Mouse (Mus musculus): Measurements from ENCODE around the gene Samd10. TPM values are rescaled to one million over a fixed set of nuclear protein-coding genes. Genes with fewer than 3 reads are reported as not detected.

The Samd10 gene
- polyA plus RNA-seq, 1 experiment from 2014 or later: 112 TPM

- Histone ChIP-seq H3K4me2 (replicated peaks) (peak overlapping the region; percentile 66), H3K4me1 (peaks cover 44% of the 10 kb centered on the region), H3K9me3 (no peaks in the 10 kb centered on the region), H3K27me3 (no peaks in the 10 kb centered on the region), H3K9ac (replicated peaks) (peak overlapping the region; percentile 83), H3K4me3 (peak overlapping the region; percentile 79), H3K36me3 (peaks cover 4% of the 10 kb centered on the region; the same call in 1 of the 2 replicates), H3K27ac (replicated peaks) (peak overlapping the region; percentile 70)
- WGBS: 1% methylated on average over 57 of the region's 57 CpGs
- ATAC-seq (replicated peaks): peak; percentile 95
Measured at GRCm38 (mm10) chr2:181600828-181601750, 2.1 kb upstream of the Samd10 start.

DNA sequence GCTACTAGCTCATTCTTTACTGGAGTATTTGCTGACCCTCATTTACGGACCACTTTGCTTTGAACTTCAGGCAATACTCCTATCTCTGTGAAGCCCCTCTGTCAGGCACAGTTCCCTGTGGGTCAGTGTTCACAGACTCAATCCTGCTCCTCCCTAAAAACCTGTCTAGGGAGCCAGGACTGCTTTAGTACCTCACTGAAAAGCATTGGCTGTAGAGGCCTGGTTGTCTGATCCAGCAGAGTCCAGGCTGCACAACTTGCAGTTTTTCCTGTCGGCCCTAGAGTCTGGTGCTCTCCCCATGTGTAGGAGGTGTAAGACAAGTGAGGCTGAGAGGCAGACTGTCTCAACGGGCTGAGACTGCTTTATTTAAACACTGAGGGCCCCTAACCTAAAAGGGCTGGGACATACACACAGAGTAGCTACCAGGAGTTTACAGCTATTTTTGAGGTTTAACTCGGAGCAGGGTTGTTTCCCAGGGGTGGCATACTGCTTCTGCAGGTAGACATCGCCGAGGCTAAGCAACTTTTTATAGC is 1.3 kb upstream of the Samd10 start:
- Histone ChIP-seq H3K9me3 (no peaks in the 10 kb centered on the region), H3K4me2 (replicated peaks) (peak overlapping the region; percentile 66), H3K4me1 (peaks cover 44% of the 10 kb centered on the region), H3K4me3 (peak overlapping the region; percentile 79), H3K27ac (replicated peaks) (peak overlapping the region; percentile 70; the same call in 1 of the 2 replicates), H3K27me3 (no peaks in the 10 kb centered on the region), H3K36me3 (peaks cover 4% of the 10 kb centered on the region; the same call in 1 of the 2 replicates), H3K9ac (replicated peaks) (peak overlapping the region; percentile 43; the same call in 1 of the 2 replicates)
- WGBS: 63% methylated on average over 6 of the region's 6 CpGs
- no peak for ATAC-seq (replicated peaks)

GRCm38 (mm10) chr2:181597378-181598061 is 1.5 kb downstream of the Samd10 start:
- Histone ChIP-seq H3K4me3 (no peak overlapping the region), H3K9ac (replicated peaks) (no peak overlapping the region), H3K27ac (replicated peaks) (no peak overlapping the region), H3K36me3 (peaks cover 4% of the 10 kb centered on the region; the same call in 1 of the 2 replicates), H3K4me2 (replicated peaks) (no peak overlapping the region), H3K9me3 (no peaks in the 10 kb centered on the region), H3K27me3 (no peaks in the 10 kb centered on the region), H3K4me1 (peaks cover 43% of the 10 kb centered on the region)
- WGBS: 75% methylated on average over 7 of the region's 7 CpGs
- ATAC-seq (replicated peaks): no peak

DNA sequence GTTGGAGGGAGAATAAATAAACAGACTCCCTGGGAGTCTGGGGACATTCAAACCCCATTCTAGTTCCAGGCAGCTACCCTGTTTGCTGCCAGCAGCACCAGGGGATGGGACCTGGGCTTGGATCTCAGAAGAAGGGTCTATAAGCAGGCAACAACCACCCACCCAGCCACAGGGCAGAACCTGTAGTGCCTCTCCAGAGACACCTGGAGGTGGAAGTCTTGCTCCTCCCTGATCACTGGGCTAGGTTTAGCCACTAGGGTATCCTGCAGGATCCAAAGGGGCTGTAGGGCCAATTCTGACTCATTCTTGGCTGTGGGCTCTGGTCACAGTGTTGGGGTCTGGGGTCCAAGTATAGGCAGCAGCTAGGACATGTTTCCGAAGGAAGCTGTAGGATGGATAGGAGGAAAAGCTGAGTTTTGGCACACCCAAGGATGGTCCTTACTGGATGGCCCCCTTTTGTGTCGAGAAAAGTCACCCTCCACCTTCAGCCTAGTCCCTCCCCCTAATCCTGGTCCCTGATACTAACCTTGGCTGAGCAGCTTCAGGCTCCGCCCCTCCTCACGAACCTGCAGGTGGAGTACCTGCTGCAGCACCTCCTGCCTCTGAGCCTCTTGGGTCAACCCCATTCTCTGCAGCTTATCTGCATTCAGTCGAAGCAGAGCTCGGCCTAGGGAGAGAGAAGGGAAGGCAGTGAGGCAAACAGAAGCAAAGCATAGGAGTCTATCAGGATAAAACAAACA is 2.6 kb downstream of the Samd10 start:
- Histone ChIP-seq H3K9me3 (no peaks in the 10 kb centered on the region), H3K4me1 (peaks cover 39% of the 10 kb centered on the region), H3K27ac (replicated peaks) (no peak overlapping the region), H3K27me3 (no peaks in the 10 kb centered on the region), H3K4me2 (replicated peaks) (no peak overlapping the region), H3K36me3 (peaks cover 4% of the 10 kb centered on the region; the same call in 1 of the 2 replicates), H3K9ac (replicated peaks) (no peak overlapping the region), H3K4me3 (no peak overlapping the region)
- WGBS: 63% methylated on average over 6 of the region's 6 CpGs
- ATAC-seq (replicated peaks): no peak

- Histone ChIP-seq H3K4me3 (no peak overlapping the region), H3K27ac (replicated peaks) (no peak overlapping the region), H3K4me2 (replicated peaks) (no peak overlapping the region), H3K36me3 (peaks cover 8% of the 10 kb centered on the region), H3K4me1 (peaks cover 44% of the 10 kb centered on the region), H3K9me3 (no peaks in the 10 kb centered on the region), H3K27me3 (no peaks in the 10 kb centered on the region), H3K9ac (replicated peaks) (no peak overlapping the region)
- no peak for ATAC-seq (replicated peaks)
- WGBS: 64% methylated on average over 4 of the region's 4 CpGs
Measured at GRCm38 (mm10) chr2:181594946-181595696, 3.9 kb downstream of the Samd10 start.

GRCm38 (mm10) chr2:181593937-181594336 is 5.1 kb downstream of the Samd10 start:
- no peak overlapping the region for H3K27ac ChIP-seq (replicated peaks)
- no peak for ATAC-seq (replicated peaks)
- peaks cover 20% of the 10 kb centered on the region for H3K36me3 ChIP-seq
- H3K4me1 ChIP-seq: peaks cover 38% of the 10 kb centered on the region
- H3K4me3 ChIP-seq: no peak overlapping the region
- H3K27me3 ChIP-seq: no peaks in the 10 kb centered on the region
- no peak overlapping the region for H3K9ac ChIP-seq (replicated peaks)
- H3K9me3 ChIP-seq: no peaks in the 10 kb centered on the region
- H3K4me2 ChIP-seq (replicated peaks): no peak overlapping the region

GRCm38 (mm10) chr2:181593042-181593421 is 6.0 kb downstream of the Samd10 start:
- peak; percentile 26 for ATAC-seq (replicated peaks)
- Histone ChIP-seq H3K27ac (replicated peaks) (peak overlapping the region; percentile 89), H3K4me3 (peak overlapping the region; percentile 91), H3K9me3 (no peaks in the 10 kb centered on the region), H3K9ac (replicated peaks) (peak overlapping the region; percentile 98), H3K4me2 (replicated peaks) (peak overlapping the region; percentile 89), H3K4me1 (peaks cover 32% of the 10 kb centered on the region), H3K27me3 (no peaks in the 10 kb centered on the region), H3K36me3 (peaks cover 27% of the 10 kb centered on the region)
- WGBS: 2% methylated on average over 6 of the region's 6 CpGs

GRCm38 (mm10) chr2:181592231-181593041 is 6.6 kb downstream of the Samd10 start, which contains the start of gene Zfp512b:
Gene Zfp512b (minus strand): TSS chr2:181592803.
- Histone ChIP-seq H3K9ac (replicated peaks) (peak within 1 kb of the TSS; percentile 98), H3K36me3 (peaks cover 33% of the 10 kb centered on the region), H3K4me1 (peaks cover 28% of the 10 kb centered on the region), H3K4me3 (peak within 1 kb of the TSS; percentile 91), H3K27me3 (no peaks in the 10 kb centered on the region), H3K9me3 (no peaks in the 10 kb centered on the region), H3K4me2 (replicated peaks) (peak within 1 kb of the TSS; percentile 89), H3K27ac (replicated peaks) (peak within 1 kb of the TSS; percentile 89)
- peak; percentile 83 for ATAC-seq (replicated peaks)
- under 1% methylated on average over 78 of the region's 97 CpGs for WGBS

DNA sequence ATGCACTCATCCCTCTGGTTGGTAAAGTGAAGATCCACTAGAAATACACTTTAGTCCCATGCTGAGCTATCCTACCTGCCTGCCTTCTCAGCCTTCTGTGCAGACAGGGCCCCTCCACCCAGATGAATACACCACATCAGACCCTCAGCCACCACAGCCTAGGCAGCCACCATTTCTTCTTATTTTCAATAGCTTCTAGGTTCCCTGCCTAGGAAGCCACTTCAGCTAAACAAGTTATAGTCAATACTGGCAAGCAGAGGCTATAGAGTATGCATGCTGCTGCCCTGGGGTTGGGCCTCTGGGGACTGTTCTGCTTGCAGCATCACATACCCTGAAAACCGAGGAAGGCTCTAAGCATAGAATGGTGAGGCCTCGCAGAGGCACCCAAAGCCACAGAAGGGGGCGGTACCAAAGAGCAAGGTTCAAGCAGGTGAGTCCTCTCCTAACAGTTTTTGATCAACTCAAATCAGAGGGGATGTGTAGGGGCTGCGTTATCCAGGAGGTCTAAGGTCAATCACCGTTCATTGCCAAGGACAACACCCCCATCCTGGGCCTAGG is 7.4 kb downstream of the Samd10 start, which contains the start of gene Prpf6:
Prpf6 (plus strand) TSS at position 341 of the 558 bp plus-strand sequence.
- Histone ChIP-seq H3K4me2 (replicated peaks) (peak within 1 kb of the TSS; percentile 89), H3K36me3 (peaks cover 40% of the 10 kb centered on the region), H3K4me1 (peaks cover 25% of the 10 kb centered on the region), H3K9me3 (no peaks in the 10 kb centered on the region), H3K27ac (replicated peaks) (peak within 1 kb of the TSS; percentile 89), H3K27me3 (no peaks in the 10 kb centered on the region), H3K9ac (replicated peaks) (peak within 1 kb of the TSS; percentile 98), H3K4me3 (peak within 1 kb of the TSS; percentile 91)
- WGBS: 9% methylated on average over 5 of the region's 5 CpGs
- ATAC-seq (replicated peaks): 0 out of 2 replicates have a peak, but pooled peaks have one; percentile 2

DNA sequence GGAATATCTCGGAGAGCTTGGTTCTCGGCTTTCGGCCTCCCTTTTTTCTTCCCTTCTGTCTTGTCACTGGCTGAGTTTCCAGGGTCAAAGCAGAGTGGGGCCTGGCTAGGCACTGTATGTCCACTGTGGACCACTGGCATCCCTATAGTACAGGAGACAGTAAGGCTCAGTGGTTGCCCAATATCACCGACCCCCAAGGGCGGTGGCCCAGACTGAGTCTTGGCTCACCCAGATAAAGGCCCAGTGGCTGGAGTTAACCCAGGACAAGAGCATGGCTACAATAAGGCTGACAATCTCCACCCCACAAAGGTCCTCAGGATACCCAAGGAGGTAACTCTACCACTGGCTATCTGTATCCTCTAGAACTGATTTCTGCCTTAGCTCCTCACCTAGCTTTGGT is 8.5 kb downstream of the Samd10 start:
- Histone ChIP-seq H3K4me2 (replicated peaks) (peak overlapping the region; percentile 89; the same call in 1 of the 2 replicates), H3K36me3 (peaks cover 48% of the 10 kb centered on the region)
- 95% methylated on average over 5 of the region's 5 CpGs for WGBS

More for the DNA sequence above, 8.5 kb downstream of the Samd10 start:
- 0 out of 2 replicates have a peak overlapping the region, but pooled peaks have one; percentile 98 for H3K9ac ChIP-seq (replicated peaks)
- no peaks in the 10 kb centered on the region for H3K9me3 ChIP-seq
- ATAC-seq (replicated peaks): no peak
- no peaks in the 10 kb centered on the region for H3K27me3 ChIP-seq
- H3K4me3 ChIP-seq: 0 out of 2 replicates have a peak overlapping the region, but pooled peaks have one; percentile 91
- peaks cover 25% of the 10 kb centered on the region for H3K4me1 ChIP-seq
- no peak overlapping the region for H3K27ac ChIP-seq (replicated peaks)

Data from forebrain, embryonic 15.5 days (tissue).